ENCODE assay signal across 8 mouse cellular contexts in the genomic region with DNA sequence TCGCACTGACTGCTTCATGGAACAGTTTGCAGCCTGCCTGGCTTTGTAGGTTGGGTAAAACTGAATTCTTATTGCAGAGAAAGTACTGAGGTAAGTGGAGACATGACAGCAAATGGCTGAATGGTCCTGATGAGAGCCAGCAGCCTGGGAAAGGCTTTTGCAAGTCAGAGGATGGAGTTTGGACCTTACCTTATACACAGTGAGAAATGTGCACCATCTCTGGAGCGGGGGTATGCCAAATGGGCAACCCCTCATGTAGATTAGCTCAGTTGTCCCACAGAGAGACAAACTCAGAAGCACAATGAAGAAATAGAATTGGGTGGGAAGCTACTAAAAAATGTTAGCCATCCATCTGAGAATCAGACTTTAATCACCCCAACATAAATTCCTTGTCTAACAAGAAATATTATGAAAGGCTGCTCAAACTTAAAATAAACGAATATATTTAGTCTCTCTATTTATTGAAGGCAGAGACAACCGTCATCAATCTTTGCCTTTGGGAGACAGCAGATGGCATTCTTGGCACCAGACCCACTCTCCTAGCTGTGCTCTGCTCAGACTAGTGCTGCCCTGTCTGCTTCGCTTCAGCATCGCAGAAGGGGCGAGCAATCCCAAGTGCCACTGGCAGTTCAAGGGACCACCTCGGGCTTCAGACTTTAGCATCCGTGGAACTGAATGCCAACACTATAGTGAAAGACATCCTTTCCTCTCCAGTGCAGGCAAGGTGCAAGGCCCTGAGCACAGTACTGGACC. TPM values are rescaled to one million over a fixed set of nuclear protein-coding genes. Genes with fewer than 3 reads are reported as not detected.
A peak's percentile ranks its signal among the peaks of the same experiment; 100 is the strongest.
DNase-seq lines count a peak whose midpoint lies in the region; ATAC-seq lines count a peak whose summit lies in the region.

No protein-coding gene starts in this region.

- H3K4me2 ChIP-seq in intestine, embryonic 16.5 days (ENCODE audit: low read depth, low read length) = no peak overlapping the region

- H3K4me3 ChIP-seq in limb, embryonic 10.5 days = no peak overlapping the region
- no peak overlapping the region for H3K4me3 ChIP-seq in intestine, embryonic 16.5 days (ENCODE audit: low read length)

- H3K4me1 ChIP-seq in limb, embryonic 10.5 days = peaks cover 90% of the 10 kb centered on the region
- peaks cover 53% of the 10 kb centered on the region for H3K4me1 ChIP-seq in intestine, embryonic 16.5 days (ENCODE audit: control insufficient read depth, insufficient read depth, low read length)

- no peaks in the 10 kb centered on the region for H3K9me3 ChIP-seq in limb, embryonic 10.5 days (replicated peaks)
- H3K9me3 ChIP-seq in intestine, embryonic 16.5 days (ENCODE audit: control insufficient read depth, low read length) = no peaks in the 10 kb centered on the region

- no peak overlapping the region for H3K9ac ChIP-seq in intestine, embryonic 16.5 days (ENCODE audit: low read depth, low read length)

- peak; percentile 81 for ATAC-seq in cerebellum, adult (ENCODE audit: insufficient number of reproducible peaks, low FRiP score, low TSS enrichment)
- no peak for ATAC-seq in intestine, embryonic 16.5 days

- intact Hi-C loops in gastrocnemius, postnatal 14 days (cut with DNase I; ENCODE audit: low total_unique reads) = no loop called here

- peak; percentile 56 for DNase-seq in adrenal gland, postnatal 14 days
- DNase-seq in adrenal gland, adult 18-20 months (ENCODE audit: low spot score in 2 of 2) = no peak
- peak; percentile 43 for DNase-seq in gastrocnemius, postnatal 14 days
- DNase-seq in limb, embryonic 10.5 days (ENCODE audit: low spot score) = no peak
- DNase-seq in embryo, embryonic 11 days = no peak
- no peak for DNase-seq in c-Kit-positive CD71-positive TER-119-positive erythroid progenitor cells, embryonic 14.5 days (ENCODE audit: low spot score)

- H3K27me3 ChIP-seq in limb, embryonic 10.5 days (ENCODE audit: low read depth, poor library complexity, severe bottlenecking) = no peaks in the 10 kb centered on the region
- no peaks in the 10 kb centered on the region for H3K27me3 ChIP-seq in intestine, embryonic 16.5 days (replicated peaks; ENCODE audit: control insufficient read depth, insufficient read depth, low read length)

- 94% methylated on average over 9 of the region's 9 CpGs for WGBS in limb, embryonic 10.5 days
- 56% methylated on average over 9 of the region's 9 CpGs for WGBS in intestine, embryonic 16.5 days

- peak overlapping the region; percentile 7; the same call in 1 of the 2 replicates for H3K27ac ChIP-seq in limb, embryonic 10.5 days
- no peak overlapping the region for H3K27ac ChIP-seq in intestine, embryonic 16.5 days (ENCODE audit: low read length)

- peaks cover 3% of the 10 kb centered on the region; the same call in 1 of the 2 replicates for H3K36me3 ChIP-seq in limb, embryonic 10.5 days
- no peaks in the 10 kb centered on the region for H3K36me3 ChIP-seq in intestine, embryonic 16.5 days (ENCODE audit: control insufficient read depth, insufficient read depth, low read length)

RNA-seq across cellular contexts. Expression of a gene that starts 51.5 kb away (rescaled TPM):
- 10.8 and 11.7 TPM in 2 replicates for total RNA-seq in adrenal gland, postnatal 14 days (2021)
- 1 to 10 TPM; 6.9 to 7.5 TPM for total RNA-seq in adrenal gland, adult 18-20 months (2021)
- 1 to 10 TPM; 7.3 to 8.8 TPM for total RNA-seq in gastrocnemius, postnatal 14 days (2021)
- 60.3 and 64.1 TPM in 2 replicates for polyA plus RNA-seq in limb, embryonic 10.5 days (2016; fragmentation: Nextera tagmentation; extraction: Ambion mirVana)
- polyA plus RNA-seq in intestine, embryonic 16.5 days (2015; fragmentation: Nextera tagmentation; extraction: Ambion mirVana) = 17.9 and 18.8 TPM in 2 replicates

Comparison
In these comparisons a context has a peak if more than half of its experiments do, and no peak if none do; other contexts are left out.
1. DNase-seq: peak in adrenal gland, postnatal 14 days (single experiment) and gastrocnemius, postnatal 14 days (single experiment); none in adrenal gland, adult 18-20 months (0 of 2), limb, embryonic 10.5 days (single experiment), embryo, embryonic 11 days (single experiment) and c-Kit-positive CD71-positive TER-119-positive erythroid progenitor cells, embryonic 14.5 days (single experiment).